Mouse (Mus musculus): ENCODE measurements at regions not wholly inside any gene's neighbourhood (a gene's known extent, or its start where the extent isn't known, plus 50 kb on each side); places are given as distances from the start of the nearest gene placed in this dataset.

- no peak for ATAC-seq (ENCODE audit: low FRiP score)
- no peak overlapping the region for H3K27ac ChIP-seq
- H3K9me3 ChIP-seq: no peaks in the 10 kb centered on the region
- H3K9ac ChIP-seq: no peak overlapping the region
- H3K36me3 ChIP-seq (replicated peaks): no peaks in the 10 kb centered on the region
- H3K4me3 ChIP-seq (replicated peaks): no peak overlapping the region
- H3K4me2 ChIP-seq: no peak overlapping the region
- 62% methylated on average over 1 of the region's 1 CpGs for WGBS
- no peaks in the 10 kb centered on the region for H3K4me1 ChIP-seq
- H3K27me3 ChIP-seq: no peaks in the 10 kb centered on the region
Measured at GRCm38 (mm10) chr4:30583417-30583816, 1380.5 kb upstream of the Map3k7 start.

GRCm38 (mm10) chr4:30608858-30609257 lies 1355.0 kb upstream of the Map3k7 start:
- H3K27me3 ChIP-seq: no peaks in the 10 kb centered on the region
- H3K9me3 ChIP-seq: no peaks in the 10 kb centered on the region
- no peak overlapping the region for H3K4me2 ChIP-seq
- H3K27ac ChIP-seq: no peak overlapping the region
- no peaks in the 10 kb centered on the region for H3K36me3 ChIP-seq (replicated peaks)
- H3K9ac ChIP-seq: no peak overlapping the region
- 18% methylated on average over 3 of the region's 3 CpGs for WGBS
- H3K4me3 ChIP-seq (replicated peaks): no peak overlapping the region
- ATAC-seq (ENCODE audit: low FRiP score): peak; percentile 33; the same call in 1 of the 2 replicates
- H3K4me1 ChIP-seq: peaks cover 3% of the 10 kb centered on the region

- Histone ChIP-seq H3K4me1 (peaks cover 3% of the 10 kb centered on the region), H3K27me3 (no peaks in the 10 kb centered on the region), H3K27ac (no peak overlapping the region), H3K9me3 (no peaks in the 10 kb centered on the region), H3K9ac (no peak overlapping the region), H3K36me3 (replicated peaks) (no peaks in the 10 kb centered on the region), H3K4me2 (no peak overlapping the region), H3K4me3 (replicated peaks) (no peak overlapping the region)
- ATAC-seq (ENCODE audit: low FRiP score): no peak
Measured at GRCm38 (mm10) chr4:30609795-30610194, 1354.1 kb upstream of the Map3k7 start.

- H3K9ac ChIP-seq: no peak overlapping the region
- no peak overlapping the region for H3K4me3 ChIP-seq (replicated peaks)
- H3K4me1 ChIP-seq: peaks cover 3% of the 10 kb centered on the region
- H3K27ac ChIP-seq: no peak overlapping the region
- no peak overlapping the region for H3K4me2 ChIP-seq
- no peaks in the 10 kb centered on the region for H3K27me3 ChIP-seq
- H3K36me3 ChIP-seq (replicated peaks): no peaks in the 10 kb centered on the region
- H3K9me3 ChIP-seq: no peaks in the 10 kb centered on the region
- WGBS: 90% methylated on average over 3 of the region's 3 CpGs
- no peak for ATAC-seq (ENCODE audit: low FRiP score)
Measured at GRCm38 (mm10) chr4:30610454-30610853, 1353.4 kb upstream of the Map3k7 start.
